Mouse (Mus musculus) erythroid progenitor cell, adult 5-6 weeks (primary cell): ENCODE measurements around the gene Gpr108. TPM values are rescaled to one million over a fixed set of nuclear protein-coding genes. Genes with fewer than 3 reads are reported as not detected.

Experiments
- ATAC-seq: replicated peaks from 2 replicates; pipeline ENCODE4 v1.8.0; 2016; ENCODE audit warnings: moderate number of reproducible peaks, mild to moderate bottlenecking, moderate TSS enrichment, inconsistent platforms; ENCODE audit not compliant: poor library complexity, low FRiP score, severe bottlenecking
- total RNA-seq, 2 experiments: library from RNA; stranded (forward) in 1 of 2; stranded (reverse) in 1 of 2; fragments of 150-400 nt in 1 of 2; fragments of 186-747, 209-891 nt in 1 of 2; gene quantifications; 2 replicates each; pipeline versions ENCODE4 v1.2.3 to v1.2.4; 2015 to 2017; ENCODE audit warnings: low replicate concordance in 2 of 2

Gene Gpr108
- total RNA-seq, 2 experiments from 2014 or later = 4.4 to 10.1 TPM

GRCm38 (mm10) chr17:57274686-57275085 is 26.4 kb upstream of the Gpr108 start:
- ATAC-seq = no peak

GRCm38 (mm10) chr17:57273846-57274245 is 25.6 kb upstream of the Gpr108 start:
- ATAC-seq = no peak

- ATAC-seq = no peak
These were observed 23.1 kb upstream of the Gpr108 start for GRCm38 (mm10) chr17:57271301-57271700.

- ATAC-seq = no peak
These were observed 19.4 kb upstream of the Gpr108 start for GRCm38 (mm10) chr17:57267556-57268126.

GRCm38 (mm10) chr17:57264972-57265945 is 17.0 kb upstream of the Gpr108 start:
- ATAC-seq = peak; percentile 84

- ATAC-seq = no peak
These were observed 15.9 kb upstream of the Gpr108 start for GRCm38 (mm10) chr17:57264164-57264563.

- ATAC-seq = no peak
These were observed 14.8 kb upstream of the Gpr108 start for GRCm38 (mm10) chr17:57262901-57263550.

- no peak for ATAC-seq
These were observed 13.6 kb upstream of the Gpr108 start for GRCm38 (mm10) chr17:57261796-57262195.

- ATAC-seq = no peak
These were observed 13.0 kb upstream of the Gpr108 start for GRCm38 (mm10) chr17:57261286-57261685.

GRCm38 (mm10) chr17:57260351-57260750 is 12.1 kb upstream of the Gpr108 start:
- no peak for ATAC-seq

GRCm38 (mm10) chr17:57259742-57260141 is 11.5 kb upstream of the Gpr108 start:
- ATAC-seq = no peak

- ATAC-seq = no peak
These were observed 9.9 kb upstream of the Gpr108 start for GRCm38 (mm10) chr17:57258191-57258590.

GRCm38 (mm10) chr17:57256921-57257485 is 8.8 kb upstream of the Gpr108 start:
- no peak for ATAC-seq

- no peak for ATAC-seq
These were observed 7.1 kb upstream of the Gpr108 start for GRCm38 (mm10) chr17:57255354-57255753.

GRCm38 (mm10) chr17:57253306-57253705 is 5.1 kb upstream of the Gpr108 start:
- no peak for ATAC-seq

GRCm38 (mm10) chr17:57251431-57251830 is 3.2 kb upstream of the Gpr108 start:
- ATAC-seq = no peak

- no peak for ATAC-seq
These were observed 2.4 kb upstream of the Gpr108 start for GRCm38 (mm10) chr17:57250461-57251160.

GRCm38 (mm10) chr17:57249186-57250181 is 1.2 kb upstream of the Gpr108 start, which contains the start of gene Trip10:
Gene Trip10 (plus strand): TSS chr17:57249455.
- peak; percentile 31 for ATAC-seq
